Mouse (Mus musculus): ENCODE measurements around the gene Med12l. TPM values are rescaled to one million over a fixed set of nuclear protein-coding genes. Genes with fewer than 3 reads are reported as not detected.
"Not testable (repeated sequence)": the region's sequence is repeated elsewhere in the genome, so short reads cannot be mapped to it uniquely, and the experiment has no call there.

Gene Med12l
- total RNA-seq, 1 experiment from 2014 or later = 0.86 TPM

DNA sequence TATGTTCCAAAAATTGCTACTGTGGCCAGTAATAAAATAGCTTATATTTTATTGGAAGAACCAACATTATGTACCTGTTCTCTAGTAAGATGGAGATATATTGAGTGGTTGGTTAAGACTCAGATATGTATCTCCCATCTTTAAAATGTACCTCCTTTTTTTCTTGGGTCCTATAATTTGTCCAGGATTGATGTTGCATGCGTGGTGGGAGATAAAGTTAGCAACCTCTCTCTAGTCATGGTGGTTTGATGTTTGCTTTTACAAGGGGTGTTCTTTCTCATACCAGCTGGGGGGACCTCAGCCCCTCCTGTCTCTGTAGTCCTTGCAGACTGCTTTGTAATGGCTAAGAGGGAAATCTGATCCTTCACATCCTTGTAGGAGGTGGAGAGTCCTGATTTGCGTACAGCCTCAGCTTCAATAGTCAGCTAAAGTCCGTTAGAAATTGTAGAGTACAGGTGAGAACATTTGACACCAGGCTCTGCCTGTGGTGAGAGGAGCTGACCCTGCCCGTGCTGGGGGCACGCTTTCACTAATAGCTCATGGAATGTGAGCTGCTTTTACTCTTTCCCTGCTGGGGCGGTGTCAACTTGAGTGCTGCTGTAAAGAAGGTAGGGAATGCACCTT, 74.8 kb downstream of the Med12l start:
- no peak for ATAC-seq (replicated peaks; ENCODE audit: insufficient number of reproducible peaks, low FRiP score, low TSS enrichment, poor library complexity, severe bottlenecking)

DNA sequence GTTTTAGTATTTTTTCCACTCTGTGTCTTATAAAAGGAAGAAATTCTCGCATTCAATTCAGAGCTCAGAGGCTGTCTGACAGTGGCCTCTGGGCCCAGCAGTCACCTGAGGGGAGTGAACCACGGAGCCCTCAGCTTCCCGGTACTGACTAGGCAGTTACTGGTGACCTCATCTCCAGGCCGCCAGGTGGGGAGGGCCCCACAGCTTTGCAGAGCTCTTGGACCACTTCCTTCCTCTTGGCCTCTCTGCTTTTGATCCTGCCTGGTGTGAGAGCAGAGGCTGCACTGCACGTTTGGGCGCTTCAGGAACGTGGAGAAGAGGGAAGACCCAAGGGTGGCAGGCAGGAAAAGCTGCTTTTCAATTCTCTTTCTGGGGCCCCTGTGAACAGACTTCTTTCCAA, 75.3 kb downstream of the Med12l start:
- peak; percentile 33; the same call in 1 of the 2 replicates for ATAC-seq (replicated peaks; ENCODE audit: insufficient number of reproducible peaks, low FRiP score, low TSS enrichment, poor library complexity, severe bottlenecking)

DNA sequence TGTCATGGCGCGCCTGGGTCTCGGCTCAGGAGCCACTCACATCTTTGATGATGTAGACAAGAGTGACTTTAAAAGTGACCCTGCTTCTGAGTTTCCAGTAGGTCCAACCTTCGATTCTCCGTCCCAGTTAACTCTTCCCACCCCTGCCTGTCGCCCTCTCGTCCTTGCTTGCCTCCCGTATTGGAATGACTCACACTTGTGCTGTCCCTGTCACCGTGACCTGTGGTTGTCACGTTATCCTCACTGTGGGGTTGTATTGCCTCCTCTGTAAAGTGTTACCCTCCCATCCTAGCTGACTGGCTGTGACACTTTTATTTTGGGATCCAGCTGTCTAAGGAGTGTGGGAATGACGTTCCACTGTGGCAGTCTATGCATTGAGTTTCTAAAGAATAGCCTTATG, 87.1 kb downstream of the Med12l start:
- ATAC-seq (replicated peaks; ENCODE audit: insufficient number of reproducible peaks, low FRiP score, low TSS enrichment, poor library complexity, severe bottlenecking) = no peak

DNA sequence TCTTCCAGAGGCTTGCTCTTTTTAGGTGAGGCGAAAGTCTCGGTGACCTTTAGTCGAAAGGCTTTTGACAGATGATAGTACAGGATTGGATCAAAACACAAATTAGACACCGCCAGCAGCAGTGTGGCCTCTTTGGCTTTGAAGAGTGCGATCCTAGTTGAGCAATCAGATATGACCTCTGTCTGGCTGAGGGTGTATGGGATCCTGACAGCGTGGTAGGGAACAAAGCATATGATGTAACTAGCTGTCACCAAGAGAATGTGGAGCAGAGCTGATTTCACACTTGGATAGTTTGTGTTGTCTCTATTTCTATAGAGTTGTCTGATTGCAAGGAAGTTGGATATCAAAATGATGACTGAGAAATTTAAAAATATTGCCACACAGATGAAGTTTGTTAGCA, 91.8 kb downstream of the Med12l start:
- ATAC-seq (replicated peaks; ENCODE audit: insufficient number of reproducible peaks, low FRiP score, low TSS enrichment, poor library complexity, severe bottlenecking) = no peak

DNA sequence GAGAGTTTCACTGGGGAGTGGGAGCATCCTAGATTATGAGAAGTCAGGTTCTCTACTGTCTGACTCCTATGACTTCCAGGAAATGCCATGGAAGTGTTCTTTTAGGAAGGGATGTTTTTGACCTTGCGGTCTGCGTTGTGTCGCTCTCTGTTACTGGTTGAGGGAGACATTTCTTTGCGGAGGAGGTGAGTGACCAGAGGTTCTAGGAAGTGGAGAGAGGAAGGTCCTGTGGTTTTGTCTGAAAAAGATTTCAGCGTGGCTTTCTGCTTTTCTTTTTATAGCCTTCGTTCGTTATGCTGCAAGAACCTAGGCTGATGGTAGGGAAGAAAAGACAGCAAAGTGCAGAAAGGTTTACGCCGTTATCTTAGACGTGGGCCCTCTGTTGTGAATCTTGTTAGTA, 92.9 kb downstream of the Med12l start:
- ATAC-seq (replicated peaks; ENCODE audit: insufficient number of reproducible peaks, low FRiP score, low TSS enrichment, poor library complexity, severe bottlenecking) = no peak; the same call in 1 of the 2 replicates

DNA sequence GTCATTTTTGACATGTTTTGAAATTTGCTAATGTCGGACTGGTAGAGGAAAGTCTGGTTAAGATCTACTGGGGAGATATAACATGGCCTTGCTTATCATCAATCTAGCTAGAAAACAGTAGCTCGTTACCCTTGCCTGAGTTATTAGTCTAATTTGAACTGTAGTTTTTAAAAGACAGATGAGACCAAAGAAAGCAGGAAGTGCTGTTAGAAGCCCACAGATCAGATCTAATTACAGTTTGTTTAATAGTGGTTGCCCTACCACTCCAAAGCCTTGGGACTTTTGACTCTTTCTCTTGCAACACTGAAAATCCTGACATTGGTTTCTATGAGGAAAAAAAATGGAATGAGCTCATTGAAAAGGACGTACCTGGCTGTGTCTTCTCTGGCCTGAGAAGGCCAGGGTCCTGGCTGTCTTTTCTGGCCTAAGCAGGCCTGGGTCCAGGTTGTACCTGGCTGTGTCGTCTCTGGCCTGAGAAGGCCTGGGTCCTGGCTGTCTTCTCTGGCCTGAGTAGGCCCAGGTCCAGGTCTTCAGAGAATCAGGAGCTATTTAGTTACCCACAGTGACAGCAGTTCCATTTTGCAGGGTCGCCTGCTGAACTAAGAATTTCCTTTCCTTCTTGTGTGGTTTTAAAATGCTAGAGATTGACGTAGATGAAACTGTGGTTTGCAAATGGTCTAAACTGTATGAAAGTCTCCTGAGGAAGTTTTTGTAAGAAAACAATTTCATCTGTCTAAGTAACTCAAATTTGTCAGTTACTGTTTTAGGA, 95.8 kb downstream of the Med12l start, which contains the start of gene Gpr171:
Gene Gpr171, minus strand, starts transcription at position 604 of the 769 bp plus-strand sequence.
- ATAC-seq (replicated peaks; ENCODE audit: insufficient number of reproducible peaks, low FRiP score, low TSS enrichment, poor library complexity, severe bottlenecking) = peak; percentile 46

DNA sequence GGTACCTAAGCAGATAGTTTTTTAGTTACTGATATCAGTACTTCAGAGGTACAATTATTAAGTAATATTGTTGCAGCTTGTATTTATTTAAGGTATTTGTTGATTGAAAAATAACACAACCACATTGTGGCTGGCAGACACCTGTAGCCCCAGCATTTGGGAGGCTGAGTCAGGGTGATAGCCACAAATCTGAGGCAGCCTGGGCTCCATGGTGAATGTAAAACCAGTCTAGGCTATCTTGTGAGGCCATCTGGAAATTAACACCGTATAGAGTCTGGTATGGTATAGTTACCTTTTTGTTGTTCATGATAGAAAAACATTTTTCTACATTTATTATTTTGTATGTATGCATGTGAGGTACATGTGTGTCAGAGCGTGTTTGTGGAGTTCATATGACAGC, 96.5 kb downstream of the Med12l start:
- no peak for ATAC-seq (replicated peaks; ENCODE audit: insufficient number of reproducible peaks, low FRiP score, low TSS enrichment, poor library complexity, severe bottlenecking)

DNA sequence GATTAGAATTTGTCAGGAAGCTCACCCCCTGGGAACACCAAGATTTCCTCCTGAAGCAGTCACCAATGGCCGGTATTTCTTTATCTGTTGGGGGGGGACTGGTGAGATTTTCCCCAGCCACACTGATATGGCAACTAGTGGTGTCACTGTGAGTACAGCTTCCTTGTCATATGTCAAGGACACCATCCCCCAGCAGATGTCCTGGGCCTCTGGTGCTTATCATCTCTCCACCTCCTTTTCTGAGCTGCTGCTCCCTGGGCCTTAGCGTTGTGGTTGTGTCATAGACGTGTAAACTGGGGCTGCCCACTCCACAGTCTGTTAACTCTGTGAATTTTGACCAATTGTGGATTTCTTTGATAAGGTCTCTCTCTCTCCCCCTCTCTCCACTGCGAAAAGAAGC, 98.8 kb downstream of the Med12l start:
- no peak for ATAC-seq (replicated peaks; ENCODE audit: insufficient number of reproducible peaks, low FRiP score, low TSS enrichment, poor library complexity, severe bottlenecking)

DNA sequence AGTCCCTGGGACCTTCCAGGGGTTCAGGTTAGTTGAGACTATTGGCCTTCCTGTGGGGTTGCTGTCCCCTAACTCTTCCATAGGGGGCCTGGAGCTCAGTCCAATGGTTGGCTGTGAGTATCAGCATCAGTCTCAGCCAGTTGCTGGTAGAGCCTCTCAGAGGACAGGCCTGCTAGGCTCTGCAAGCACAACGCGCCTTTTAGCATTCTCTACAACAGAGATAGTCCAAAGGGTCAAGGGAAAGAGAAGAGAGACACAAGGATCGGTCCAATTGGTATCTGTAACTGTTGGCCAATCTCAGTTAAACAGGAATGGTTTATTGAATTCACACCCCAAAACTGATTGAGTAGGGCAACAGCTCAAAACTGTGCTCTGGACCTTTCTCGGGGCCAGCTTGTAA, 101.8 kb downstream of the Med12l start:
- no peak for ATAC-seq (replicated peaks; ENCODE audit: insufficient number of reproducible peaks, low FRiP score, low TSS enrichment, poor library complexity, severe bottlenecking)

DNA sequence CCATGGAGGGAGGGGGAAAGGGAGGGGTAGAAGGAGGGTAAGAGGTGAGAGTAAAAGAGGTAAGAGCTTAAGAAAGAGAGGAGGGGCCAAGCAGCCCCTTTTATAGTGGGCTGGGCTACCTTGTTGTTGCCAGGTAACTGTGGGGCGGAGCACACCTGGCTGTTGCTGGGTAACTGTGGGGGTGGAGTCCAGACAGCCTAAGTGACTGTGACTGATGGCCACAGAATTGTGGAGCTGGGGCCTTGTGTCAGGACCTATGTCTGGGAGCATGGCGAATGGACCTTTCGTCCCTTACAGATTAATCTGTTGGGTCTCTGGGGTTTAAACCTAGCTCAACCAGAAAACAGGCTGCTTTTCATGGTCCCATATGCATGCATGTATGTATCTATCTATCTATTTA, 104.2 kb downstream of the Med12l start:
- ATAC-seq (replicated peaks; ENCODE audit: insufficient number of reproducible peaks, low FRiP score, low TSS enrichment, poor library complexity, severe bottlenecking) = not testable (repeated sequence)

DNA sequence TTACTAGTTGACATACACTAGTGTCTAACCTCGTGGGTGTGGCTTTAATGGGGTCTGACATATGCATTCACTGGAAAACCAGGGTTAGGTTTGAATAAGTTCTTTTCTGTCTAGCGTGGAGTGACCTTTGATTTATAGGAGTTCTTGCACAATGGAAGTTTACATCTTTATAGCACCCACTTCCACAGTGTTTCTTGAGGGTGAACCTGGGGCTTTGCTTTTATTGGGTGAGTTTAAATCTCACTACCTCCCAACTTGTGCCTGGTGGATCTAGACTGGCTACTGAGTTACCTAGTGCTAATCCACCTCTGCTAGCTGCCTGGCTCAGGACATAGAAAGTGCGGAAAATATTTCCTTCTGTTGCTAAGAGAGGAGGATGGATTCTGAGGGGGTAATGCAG, 106.3 kb downstream of the Med12l start:
- ATAC-seq (replicated peaks; ENCODE audit: insufficient number of reproducible peaks, low FRiP score, low TSS enrichment, poor library complexity, severe bottlenecking) = no peak

DNA sequence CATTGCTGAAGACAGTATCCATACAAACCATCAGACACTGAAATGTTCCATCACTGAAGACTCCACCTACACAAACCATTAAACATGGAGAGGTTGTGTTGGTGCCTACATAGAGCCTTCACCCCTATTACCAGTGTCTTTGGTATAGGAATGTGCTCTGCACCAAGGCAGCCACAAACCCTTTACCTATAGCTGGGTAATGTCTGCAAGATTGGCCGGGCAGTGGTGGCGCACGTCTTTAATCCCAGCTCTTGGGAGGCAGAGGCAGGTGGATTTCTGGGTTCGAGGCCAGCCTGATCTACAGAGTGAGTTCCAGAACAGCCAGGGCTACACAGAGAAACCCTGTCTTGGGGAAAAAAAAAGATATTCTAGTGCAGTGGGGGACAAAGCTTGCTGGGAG, 107.7 kb downstream of the Med12l start:
- ATAC-seq (replicated peaks; ENCODE audit: insufficient number of reproducible peaks, low FRiP score, low TSS enrichment, poor library complexity, severe bottlenecking) = not testable (repeated sequence)

DNA sequence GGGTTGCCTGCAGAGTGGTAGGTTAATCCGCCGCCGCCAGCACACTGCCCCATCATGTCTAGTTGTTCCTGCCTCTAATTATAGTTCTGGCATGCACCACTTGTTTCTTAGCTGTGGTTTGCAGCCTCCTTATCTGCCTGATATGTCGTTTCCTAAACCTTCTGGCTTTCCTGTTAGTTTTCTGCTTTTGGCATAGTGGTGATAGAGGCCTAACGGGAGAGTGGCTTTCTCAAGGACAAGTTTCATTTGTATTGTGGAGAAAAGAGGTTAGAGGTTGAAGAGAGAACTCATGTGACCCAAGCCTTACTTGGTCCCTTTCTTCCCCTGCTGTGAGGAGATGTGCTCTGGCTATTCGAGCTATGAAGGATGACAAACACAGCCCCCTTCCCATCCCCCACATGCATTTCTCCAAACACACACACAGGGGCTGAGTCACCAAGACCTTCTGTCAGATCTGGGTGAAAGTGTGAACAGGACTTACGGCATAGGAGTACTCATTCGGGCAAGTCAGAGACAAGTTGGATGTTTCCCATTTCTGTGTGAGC, 108.4 kb downstream of the Med12l start:
- ATAC-seq (replicated peaks; ENCODE audit: insufficient number of reproducible peaks, low FRiP score, low TSS enrichment, poor library complexity, severe bottlenecking) = peak; percentile 51

DNA sequence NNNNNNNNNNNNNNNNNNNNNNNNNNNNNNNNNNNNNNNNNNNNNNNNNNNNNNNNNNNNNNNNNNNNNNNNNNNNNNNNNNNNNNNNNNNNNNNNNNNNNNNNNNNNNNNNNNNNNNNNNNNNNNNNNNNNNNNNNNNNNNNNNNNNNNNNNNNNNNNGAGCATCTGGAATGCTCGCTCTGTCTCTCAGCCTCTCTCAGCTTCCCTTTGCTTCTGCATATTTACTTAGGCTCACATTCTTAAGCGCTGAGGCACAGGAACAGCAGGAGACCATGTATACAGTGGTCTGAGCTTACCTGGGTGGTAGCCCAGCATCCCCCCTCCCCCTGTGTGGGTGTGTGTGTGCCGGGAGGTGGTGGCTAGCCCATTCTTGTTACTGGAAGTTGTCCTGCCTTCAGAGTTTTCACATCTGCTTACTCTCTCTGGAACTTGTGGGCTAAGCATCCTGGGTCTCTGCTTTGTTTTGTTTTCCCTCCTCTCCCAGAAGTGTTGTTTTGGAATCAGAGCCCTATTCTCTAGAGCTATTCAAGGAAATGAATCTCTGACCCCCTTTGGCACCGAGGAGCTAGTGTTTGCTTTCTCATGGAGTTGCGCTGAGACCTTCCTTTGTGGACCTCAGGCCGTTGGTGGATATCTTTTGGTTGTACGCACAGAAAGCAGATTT, 115.6 kb downstream of the Med12l start:
- no peak for ATAC-seq (replicated peaks; ENCODE audit: insufficient number of reproducible peaks, low FRiP score, low TSS enrichment, poor library complexity, severe bottlenecking)

DNA sequence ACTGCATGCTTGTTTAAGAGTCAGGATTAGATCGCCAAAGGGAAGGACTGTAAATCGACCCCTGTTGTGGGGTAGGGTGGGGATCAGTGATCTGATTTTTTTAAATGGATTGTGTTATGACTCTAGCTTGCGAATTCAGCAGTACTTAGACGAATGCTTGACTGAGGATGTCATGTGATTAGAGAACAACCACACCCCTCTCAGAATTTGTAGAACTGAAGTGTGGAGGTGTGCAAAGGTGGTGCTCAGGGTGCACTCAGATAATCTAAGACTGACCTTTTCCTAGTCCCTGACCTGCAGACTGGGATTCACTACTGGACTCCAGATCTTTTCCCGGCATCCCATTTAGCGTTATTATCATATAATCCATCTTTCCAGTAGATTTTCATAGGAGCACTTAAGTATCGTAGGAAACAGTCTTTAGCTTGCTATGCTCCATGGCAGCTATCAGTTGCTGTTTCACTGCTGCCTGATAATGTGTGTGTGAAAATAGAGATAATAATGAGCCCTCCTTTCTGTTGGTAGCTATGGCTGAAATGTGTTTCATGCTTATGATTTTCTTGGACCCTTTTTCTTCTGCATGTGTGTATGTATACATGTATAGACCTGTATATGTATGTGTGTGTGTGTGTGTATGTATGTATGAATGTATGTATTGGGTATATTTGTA, 116.3 kb downstream of the Med12l start:
- ATAC-seq (replicated peaks; ENCODE audit: insufficient number of reproducible peaks, low FRiP score, low TSS enrichment, poor library complexity, severe bottlenecking) = no peak

DNA sequence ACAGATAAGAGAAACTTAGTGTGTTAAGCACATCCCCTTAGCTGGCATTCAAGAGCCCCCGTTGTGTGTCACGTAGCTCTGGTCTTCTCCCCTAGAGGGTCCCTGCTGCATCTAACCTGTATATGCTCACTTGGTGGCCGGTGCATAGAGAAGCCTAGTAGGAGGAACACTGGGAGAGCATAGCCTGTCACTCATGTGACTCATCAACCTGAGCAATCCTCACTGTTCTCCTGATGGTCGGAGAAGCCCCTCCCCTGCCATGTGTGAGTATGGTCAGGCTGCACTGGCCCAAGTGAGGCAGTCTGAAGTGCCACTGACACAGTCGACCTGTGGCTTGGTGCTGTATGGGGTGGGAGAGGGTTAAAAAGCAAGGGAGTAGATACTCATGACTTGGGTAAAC, 119.4 kb downstream of the Med12l start:
- no peak for ATAC-seq (replicated peaks; ENCODE audit: insufficient number of reproducible peaks, low FRiP score, low TSS enrichment, poor library complexity, severe bottlenecking)

DNA sequence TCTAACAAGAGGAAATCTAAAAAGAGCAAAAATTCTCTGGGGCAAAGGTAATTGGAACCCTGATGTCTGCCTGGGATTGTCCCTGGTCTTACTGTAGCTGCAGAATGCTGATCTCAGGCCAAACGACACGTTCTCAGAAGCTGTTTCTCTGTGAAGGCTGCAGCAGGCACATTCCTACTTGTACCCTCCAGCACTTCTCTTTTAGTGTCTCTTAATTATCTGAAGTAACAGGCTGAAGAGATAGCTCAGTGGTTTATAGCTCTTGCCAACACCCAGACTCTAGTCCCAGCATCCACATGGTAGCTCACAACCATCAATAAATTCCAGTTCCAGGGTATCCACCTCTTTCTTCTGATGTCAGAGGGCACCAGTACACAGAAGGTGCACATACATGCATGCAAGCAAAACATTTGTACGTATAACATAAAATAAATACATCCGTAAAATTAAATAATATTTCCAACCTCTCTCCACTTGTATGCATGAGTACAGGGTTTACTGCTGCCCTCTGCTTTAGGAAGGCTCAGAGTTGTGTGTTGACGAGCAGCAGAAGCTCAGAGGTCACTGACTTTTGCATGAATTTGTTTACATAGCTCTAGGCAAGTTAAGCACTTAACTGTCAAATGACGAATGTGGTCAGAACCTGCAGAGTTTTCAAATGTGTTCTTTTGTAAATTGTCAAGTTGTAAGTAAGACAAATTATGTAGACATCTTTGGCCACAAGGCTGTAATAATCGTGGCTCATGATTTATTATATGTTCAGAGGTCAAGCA, 120.3 kb downstream of the Med12l start:
- no peak for ATAC-seq (replicated peaks; ENCODE audit: insufficient number of reproducible peaks, low FRiP score, low TSS enrichment, poor library complexity, severe bottlenecking)

DNA sequence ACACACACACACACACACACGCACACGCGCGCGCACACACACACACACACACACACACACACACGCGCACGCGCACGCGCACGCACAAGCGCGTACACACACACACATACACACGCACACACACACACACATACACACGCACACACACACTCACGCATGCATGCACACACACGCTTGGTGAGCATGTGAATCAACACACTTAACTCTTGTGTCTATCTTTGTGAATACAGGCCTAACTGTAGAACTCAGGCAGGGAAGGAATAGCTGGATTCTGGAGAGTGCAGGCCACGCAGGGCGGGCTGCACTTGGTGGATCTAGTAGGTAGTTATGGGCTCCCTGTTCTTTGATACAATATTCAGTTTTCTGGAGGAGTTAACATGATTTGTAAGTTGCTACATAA, 123.1 kb downstream of the Med12l start:
- ATAC-seq (replicated peaks; ENCODE audit: insufficient number of reproducible peaks, low FRiP score, low TSS enrichment, poor library complexity, severe bottlenecking) = no peak

Data from monocyte, adult 5-6 weeks (primary cell).